Mouse (Mus musculus): Measurements from ENCODE around the gene Gls2.

DNA sequence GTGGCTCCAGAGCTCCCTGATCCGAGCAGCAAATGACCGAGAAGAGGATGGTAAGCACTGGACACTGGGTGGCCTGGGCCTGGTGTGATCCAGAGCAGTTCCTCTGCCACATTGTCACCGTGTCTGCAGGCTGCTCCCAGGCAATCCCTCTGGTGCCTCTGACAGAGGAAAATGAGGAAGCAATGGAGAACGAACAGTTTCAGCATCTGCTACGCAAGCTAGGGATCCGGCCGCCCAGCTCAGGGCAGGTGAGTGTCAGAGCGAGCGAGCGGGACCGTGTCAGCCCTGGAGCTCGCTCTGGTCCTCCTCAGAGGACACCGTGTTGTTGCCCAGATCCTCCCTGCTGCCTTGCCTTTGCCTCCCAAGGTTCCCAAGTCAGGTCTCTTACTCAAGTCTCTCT is 56.3 kb downstream of the Gls2 start:
- TF ChIP-seq CTCF (IDR thresholded peaks at IDR 0.05; ENCODE audit: borderline replicate concordance, insufficient read depth, low read depth, low read length) (no peak), POLR2A (IDR thresholded peaks at IDR 0.05; ENCODE audit: borderline replicate concordance, insufficient read depth, low read length) (no peak)
